Mouse (Mus musculus): Measurements from ENCODE around the gene Rcan3.

DNA sequence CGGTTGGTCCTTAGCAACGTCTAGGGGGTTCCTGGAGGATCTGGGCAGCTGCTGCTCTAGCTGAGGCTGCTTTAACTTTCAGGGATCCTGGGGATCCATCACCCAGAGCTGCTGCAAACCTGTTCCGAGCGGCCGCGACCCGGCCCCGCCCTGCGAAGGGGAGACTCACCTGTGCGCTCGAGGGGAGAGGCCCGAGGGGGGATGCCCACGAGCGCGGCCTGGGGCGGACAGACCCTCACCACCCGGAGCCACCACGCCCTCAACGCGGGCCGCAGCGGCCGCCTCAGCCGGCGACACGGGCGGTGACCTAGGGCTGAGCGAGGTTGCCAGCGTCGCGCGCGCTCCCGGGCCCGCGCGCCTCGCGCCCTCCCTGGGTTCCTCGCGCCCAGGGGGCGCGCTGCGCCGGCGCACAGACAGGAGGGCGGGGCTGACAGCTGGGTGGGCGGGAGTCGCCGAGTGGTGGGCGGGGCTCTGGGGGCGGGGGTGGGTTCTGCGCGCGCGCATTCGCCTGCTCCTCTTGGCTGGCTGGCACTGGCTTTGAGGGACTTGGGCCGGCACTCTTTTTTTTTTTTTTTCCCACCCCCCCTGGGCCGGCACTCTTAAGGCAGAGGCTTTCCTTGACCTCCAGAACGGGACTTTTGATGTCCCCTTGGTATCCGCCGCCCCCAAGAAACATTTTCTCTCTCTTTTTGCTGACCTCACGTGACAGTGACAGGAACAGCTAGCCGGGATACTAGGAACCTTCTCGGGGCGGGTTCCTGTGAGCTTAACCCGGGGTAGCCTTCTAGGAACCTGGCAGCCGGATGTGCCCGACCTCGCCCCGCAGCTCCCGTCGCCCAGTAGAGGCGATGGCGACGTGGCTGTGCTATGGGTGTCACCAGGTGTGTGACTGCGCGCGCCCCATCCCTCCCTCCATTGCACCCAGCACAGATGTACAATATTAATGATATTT lies at the start of gene Rcan3:
- no peak for TF ChIP-seq MAX (IDR thresholded peaks at IDR 0.05; ENCODE audit: low read depth)
- peak; percentile 75 for TF ChIP-seq POLR2A (IDR thresholded peaks at IDR 0.05; ENCODE audit: insufficient read length, low read depth)
- no peak for TF ChIP-seq TCF12 (IDR thresholded peaks at IDR 0.05; ENCODE audit: insufficient read depth, poor library complexity, severe bottlenecking)
- no peak for TF ChIP-seq USF1 (IDR thresholded peaks at IDR 0.05; ENCODE audit: low read depth)
- TF ChIP-seq POLR2AphosphoS2 (IDR thresholded peaks at IDR 0.05; ENCODE audit: insufficient read length, low read depth): peak; percentile 51
- TF ChIP-seq CEBPB (IDR thresholded peaks at IDR 0.05; ENCODE audit: insufficient read depth, poor library complexity, severe bottlenecking): no peak
- TF ChIP-seq TCF3 (IDR thresholded peaks at IDR 0.05; ENCODE audit: insufficient read length, low read depth): no peak
- TF ChIP-seq MYOD1 (IDR thresholded peaks at IDR 0.05; ENCODE audit: control insufficient read depth in 1 of 3, insufficient read length in 2 of 3, low read depth in 2 of 3): peak in 1 of 3 experiments; percentile 33
- no peak for TF ChIP-seq REST (IDR thresholded peaks at IDR 0.05; ENCODE audit: insufficient read depth, insufficient read length)
